ENCODE assay signal across 8 mouse cellular contexts in genomic region chr5:115133358-115134066, GRCm38 (mm10). TPM values are rescaled to one million over a fixed set of nuclear protein-coding genes. Genes with fewer than 3 reads are reported as not detected.
DNase-seq lines count a peak whose midpoint lies in the region; ATAC-seq lines count a peak whose summit lies in the region.

No protein-coding gene starts in this region.

- no peak for ATAC-seq in lung, embryonic 16.5 days (ENCODE audit: low read depth)
- no peak for ATAC-seq in forebrain, embryonic 11.5 days (replicated peaks; ENCODE audit: low FRiP score)
- ATAC-seq in limb, embryonic 12.5 days (ENCODE audit: insufficient number of reproducible peaks, insufficient read depth, low FRiP score, low TSS enrichment, low read depth), result no peak
- ATAC-seq in stomach, embryonic 14.5 days (ENCODE audit: insufficient number of reproducible peaks, insufficient read depth, low FRiP score, low read depth), result no peak

- no peak for DNase-seq in lung, postnatal 25 days (ENCODE audit: low spot score)
- no peak for DNase-seq in forebrain, embryonic 11.5 days (ENCODE audit: low spot score)
- no peak for DNase-seq in cerebellum, adult 8-10 months
- DNase-seq in urinary bladder, adult 2 months (ENCODE audit: low spot score), result no peak
- DNase-seq in right cerebral cortex, postnatal 4 days, result no peak

- no peaks in the 10 kb centered on the region for H3K27me3 ChIP-seq in lung, embryonic 16.5 days (ENCODE audit: control insufficient read depth, insufficient read depth, low read depth, low read length)
- no peaks in the 10 kb centered on the region for H3K27me3 ChIP-seq in forebrain, embryonic 11.5 days (ENCODE audit: control insufficient read depth, insufficient read depth, low read length)
- no peaks in the 10 kb centered on the region for H3K27me3 ChIP-seq in limb, embryonic 12.5 days
- no peaks in the 10 kb centered on the region for H3K27me3 ChIP-seq in stomach, embryonic 14.5 days (ENCODE audit: control insufficient read depth, insufficient read depth, low read length)

- H3K4me2 ChIP-seq in lung, embryonic 16.5 days (ENCODE audit: low read depth, low read length), result peak overlapping the region; percentile 98
- H3K4me2 ChIP-seq in forebrain, embryonic 11.5 days (ENCODE audit: low read depth, low read length, severe bottlenecking), result peak overlapping the region; percentile 87
- peak overlapping the region; percentile 88 for H3K4me2 ChIP-seq in limb, embryonic 12.5 days
- peak overlapping the region; percentile 96 for H3K4me2 ChIP-seq in stomach, embryonic 14.5 days (replicated peaks; ENCODE audit: low read depth, low read length)

- peaks cover 11% of the 10 kb centered on the region; the same call in 1 of the 2 replicates for H3K4me1 ChIP-seq in lung, embryonic 16.5 days (replicated peaks; ENCODE audit: control insufficient read depth, insufficient read depth, low read length)
- peaks cover 5% of the 10 kb centered on the region; the same call in 1 of the 2 replicates for H3K4me1 ChIP-seq in forebrain, embryonic 11.5 days (replicated peaks; ENCODE audit: control insufficient read depth, insufficient read depth, low read length)
- H3K4me1 ChIP-seq in limb, embryonic 12.5 days (replicated peaks), result peaks cover 16% of the 10 kb centered on the region
- peaks cover 9% of the 10 kb centered on the region; the same call in 1 of the 2 replicates for H3K4me1 ChIP-seq in stomach, embryonic 14.5 days (ENCODE audit: control insufficient read depth, insufficient read depth, low read length)

- peaks cover 2% of the 10 kb centered on the region; the same call in 1 of the 2 replicates for H3K36me3 ChIP-seq in lung, embryonic 16.5 days (ENCODE audit: control insufficient read depth, insufficient read depth, low read length)
- H3K36me3 ChIP-seq in forebrain, embryonic 11.5 days (ENCODE audit: control insufficient read depth, insufficient read depth, low read length), result peaks cover 2% of the 10 kb centered on the region; the same call in 1 of the 2 replicates
- peaks cover 37% of the 10 kb centered on the region for H3K36me3 ChIP-seq in limb, embryonic 12.5 days
- H3K36me3 ChIP-seq in stomach, embryonic 14.5 days (ENCODE audit: control insufficient read depth, insufficient read depth, low read length), result no peaks in the 10 kb centered on the region

- 54% methylated on average over 6 of the region's 6 CpGs for WGBS in lung, embryonic 16.5 days
- WGBS in forebrain, embryonic 11.5 days, result 62% methylated on average over 6 of the region's 6 CpGs
- WGBS in limb, embryonic 12.5 days, result 56% methylated on average over 6 of the region's 6 CpGs
- WGBS in stomach, embryonic 14.5 days, result 49% methylated on average over 6 of the region's 6 CpGs

- H3K9ac ChIP-seq in lung, embryonic 16.5 days (ENCODE audit: low read length), result peak overlapping the region; percentile 88
- H3K9ac ChIP-seq in forebrain, embryonic 11.5 days (ENCODE audit: low read length), result peak overlapping the region; percentile 88
- H3K9ac ChIP-seq in limb, embryonic 12.5 days (replicated peaks), result peak overlapping the region; percentile 88
- H3K9ac ChIP-seq in stomach, embryonic 14.5 days (replicated peaks; ENCODE audit: low read depth, low read length), result peak overlapping the region; percentile 60; the same call in 1 of the 2 replicates

- no peak overlapping the region for H3K27ac ChIP-seq in lung, embryonic 16.5 days (ENCODE audit: low read length)
- no peak overlapping the region for H3K27ac ChIP-seq in forebrain, embryonic 11.5 days (ENCODE audit: low read depth, low read length)
- no peak overlapping the region for H3K27ac ChIP-seq in limb, embryonic 12.5 days
- H3K27ac ChIP-seq in stomach, embryonic 14.5 days (ENCODE audit: low read length), result no peak overlapping the region

- peak overlapping the region; percentile 90 for H3K4me3 ChIP-seq in lung, embryonic 16.5 days (ENCODE audit: low read length)
- H3K4me3 ChIP-seq in forebrain, embryonic 11.5 days (ENCODE audit: low read depth, low read length), result peak overlapping the region; percentile 98
- peak overlapping the region; percentile 97 for H3K4me3 ChIP-seq in limb, embryonic 12.5 days (replicated peaks)
- peak overlapping the region; percentile 97 for H3K4me3 ChIP-seq in stomach, embryonic 14.5 days (ENCODE audit: low read depth, low read length)

- H3K9me3 ChIP-seq in lung, embryonic 16.5 days (ENCODE audit: control insufficient read depth, low read length), result no peaks in the 10 kb centered on the region
- no peaks in the 10 kb centered on the region for H3K9me3 ChIP-seq in forebrain, embryonic 11.5 days (ENCODE audit: control insufficient read depth, low read length)
- no peaks in the 10 kb centered on the region for H3K9me3 ChIP-seq in limb, embryonic 12.5 days
- no peaks in the 10 kb centered on the region for H3K9me3 ChIP-seq in stomach, embryonic 14.5 days (ENCODE audit: control insufficient read depth, low read depth, low read length)

RNA-seq across cellular contexts. Expression of gene Unc119b, which starts 1.3 kb away (rescaled TPM):
- polyA plus RNA-seq in lung, embryonic 16.5 days (2015; fragmentation: Nextera tagmentation; extraction: Ambion mirVana), result 34.3 and 35.2 TPM in 2 replicates
- 81.2 and 83.3 TPM in 2 replicates for polyA plus RNA-seq in forebrain, embryonic 11.5 days (2014; fragmentation: Nextera tagmentation; extraction: Ambion mirVana)
- 61.7 and 62.6 TPM in 2 replicates for polyA plus RNA-seq in limb, embryonic 12.5 days (2016; fragmentation: Nextera tagmentation; extraction: Ambion mirVana)
- 26.3 and 27.3 TPM in 2 replicates for polyA plus RNA-seq in stomach, embryonic 14.5 days (2014; fragmentation: Nextera tagmentation; extraction: Ambion mirVana)
- 24.0 and 27.4 TPM in 2 replicates for polyA plus RNA-seq in urinary bladder, adult 2 months (2012; rRNA removed)

RNA-seq across cellular contexts. Expression of gene Acads, which starts 14.4 kb away (rescaled TPM):
- 64.5 and 69.2 TPM in 2 replicates for polyA plus RNA-seq in lung, embryonic 16.5 days (2015; fragmentation: Nextera tagmentation; extraction: Ambion mirVana)
- polyA plus RNA-seq in forebrain, embryonic 11.5 days (2014; fragmentation: Nextera tagmentation; extraction: Ambion mirVana), result 30.1 and 31.5 TPM in 2 replicates
- polyA plus RNA-seq in limb, embryonic 12.5 days (2016; fragmentation: Nextera tagmentation; extraction: Ambion mirVana), result 65.2 and 69.5 TPM in 2 replicates
- polyA plus RNA-seq in stomach, embryonic 14.5 days (2014; fragmentation: Nextera tagmentation; extraction: Ambion mirVana), result 38.5 and 39.9 TPM in 2 replicates
- polyA plus RNA-seq in urinary bladder, adult 2 months (2012; rRNA removed), result 54.0 and 60.2 TPM in 2 replicates

RNA-seq across cellular contexts. Expression of gene Mlec, which starts 24.5 kb away (rescaled TPM):
- polyA plus RNA-seq in lung, embryonic 16.5 days (2015; fragmentation: Nextera tagmentation; extraction: Ambion mirVana), result 58.9 and 62.1 TPM in 2 replicates
- polyA plus RNA-seq in forebrain, embryonic 11.5 days (2014; fragmentation: Nextera tagmentation; extraction: Ambion mirVana), result 56.3 and 56.4 TPM in 2 replicates
- 76.6 and 89.6 TPM in 2 replicates for polyA plus RNA-seq in limb, embryonic 12.5 days (2016; fragmentation: Nextera tagmentation; extraction: Ambion mirVana)
- polyA plus RNA-seq in stomach, embryonic 14.5 days (2014; fragmentation: Nextera tagmentation; extraction: Ambion mirVana), result 52.6 and 61.3 TPM in 2 replicates
- 82.1 and 95.2 TPM in 2 replicates for polyA plus RNA-seq in urinary bladder, adult 2 months (2012; rRNA removed)

RNA-seq across cellular contexts. Expression of gene Gm10401, which starts 35.4 kb away (rescaled TPM):
- 23.2 and 25.4 TPM in 2 replicates for polyA plus RNA-seq in lung, embryonic 16.5 days (2015; fragmentation: Nextera tagmentation; extraction: Ambion mirVana)
- polyA plus RNA-seq in forebrain, embryonic 11.5 days (2014; fragmentation: Nextera tagmentation; extraction: Ambion mirVana), result 22.0 and 33.1 TPM in 2 replicates
- 36.3 and 38.8 TPM in 2 replicates for polyA plus RNA-seq in limb, embryonic 12.5 days (2016; fragmentation: Nextera tagmentation; extraction: Ambion mirVana)
- 51.7 and 54.7 TPM in 2 replicates for polyA plus RNA-seq in stomach, embryonic 14.5 days (2014; fragmentation: Nextera tagmentation; extraction: Ambion mirVana)
- polyA plus RNA-seq in urinary bladder, adult 2 months (2012; rRNA removed), result 0.23 TPM in 1 of 2 replicates, not detected in the other
